Mouse (Mus musculus) Patski (cell line): ENCODE measurements at regions not wholly inside any gene's neighbourhood (a gene's known extent, or its start where the extent isn't known, plus 50 kb on each side); places are given as distances from the start of the nearest gene placed in this dataset.

Experiments
- ATAC-seq: fragments of 100-300 bp; one replicate; pipeline ENCODE4 v1.8.0; 2021
- CTCF ChIA-PET: fragments of 350-600 bp; sonication (Branson Sonifier 250); formaldehyde crosslinking; loops from one replicate; lab custom pipeline; 2022; ENCODE audit warnings: inconsistent platforms; lab: Charles Lee
- POLR2A ChIA-PET: fragments of 350-600 bp; sonication (Branson Sonifier 250); formaldehyde crosslinking; loops from one replicate; lab custom pipeline; 2022; ENCODE audit warnings: antibody characterized with exemption, inconsistent platforms; lab: Charles Lee
- DNase-seq: peaks from one replicate; pipeline ENCODE4 v3.0.0-alpha.2; 2011; ENCODE audit warnings: low read depth, low spot score
- H3K27me3 ChIP-seq: fragments of 371-371 bp; one replicate; pipeline ENCODE4 v1.5.1; 2021
- CTCF ChIP-seq: fragments of 100-300 bp; IDR thresholded peaks from one replicate; pipeline ENCODE4 v1.5.1; 2021
- in situ Hi-C: fragments of 300-500 bp; cut with MboI; formaldehyde crosslinking; loops from 3 replicates; pipeline ENCODE4 v1.11.1; 2018; ENCODE audit warnings: low pct_unique_long_range_greater_than_20kb, mixed read lengths

DNA sequence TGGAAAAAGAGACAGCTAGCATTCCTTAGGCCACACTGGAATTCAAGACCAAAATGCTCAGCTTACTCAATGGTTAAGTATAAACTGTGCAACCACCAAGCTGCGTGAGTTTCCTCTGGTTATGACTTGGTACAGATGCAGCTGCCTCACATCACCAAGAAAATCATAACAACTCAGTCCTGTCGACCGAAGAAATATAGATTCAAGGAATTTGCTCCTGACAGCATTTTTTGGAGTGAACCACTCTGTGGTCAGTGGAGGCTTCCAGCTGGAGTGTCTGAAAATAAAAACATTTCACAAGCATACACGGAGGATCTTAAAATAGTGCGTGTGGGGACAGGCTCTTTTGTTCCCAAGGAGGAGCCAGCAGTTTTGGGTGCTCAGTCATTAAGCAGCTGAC lies 253.8 kb downstream of the Bckdhb start:
- DNase-seq (no peak), ATAC-seq (no peak)
- in situ Hi-C loops, result no loop called here
- no peaks in the 10 kb centered on the region for H3K27me3 ChIP-seq
- POLR2A ChIA-PET, result interaction anchor here (1.4 kb wide), 1 partner anchor 9 kb away, joined by 3 read pairs; no protein-coding TSS in a partner anchor
- TF ChIP-seq CTCF, result no peak
- CTCF ChIA-PET, result interaction anchor here (0.6 to 1.9 kb wide), 3 partner anchors 8 to 69 kb away, joined by 3 to 4 read pairs (median 3); no protein-coding TSS in a partner anchor

DNA sequence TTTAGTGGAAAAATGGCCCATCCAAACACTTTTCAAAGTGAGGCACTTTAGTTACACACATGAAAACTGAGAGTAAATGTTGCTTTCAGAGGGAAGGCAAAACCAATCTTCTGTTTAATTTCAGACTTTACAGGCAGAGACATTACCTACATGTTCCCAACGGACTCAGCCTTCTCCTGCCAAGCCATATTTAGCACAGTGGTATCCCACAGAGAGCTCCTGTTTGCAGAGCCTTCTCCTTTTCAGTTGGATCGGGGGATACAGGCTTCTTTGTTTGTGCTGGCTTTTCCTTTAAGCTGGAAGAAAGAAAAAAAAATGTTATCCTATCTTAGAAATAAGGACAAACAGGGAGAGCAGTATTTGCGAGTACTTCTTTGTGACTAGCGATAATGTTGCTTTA lies 254.3 kb downstream of the Bckdhb start:
- POLR2A ChIA-PET, result interaction anchor here (1.4 kb wide), 1 partner anchor 9 kb away, joined by 3 read pairs; no protein-coding TSS in a partner anchor
- CTCF ChIA-PET, result interaction anchor here (1.9 kb wide), 1 partner anchor 9 kb away, joined by 4 read pairs; no protein-coding TSS in a partner anchor
- no peaks in the 10 kb centered on the region for H3K27me3 ChIP-seq
- ATAC-seq (no peak), DNase-seq (no peak)
- in situ Hi-C loops, result no loop called here
- TF ChIP-seq CTCF, result no peak

DNA sequence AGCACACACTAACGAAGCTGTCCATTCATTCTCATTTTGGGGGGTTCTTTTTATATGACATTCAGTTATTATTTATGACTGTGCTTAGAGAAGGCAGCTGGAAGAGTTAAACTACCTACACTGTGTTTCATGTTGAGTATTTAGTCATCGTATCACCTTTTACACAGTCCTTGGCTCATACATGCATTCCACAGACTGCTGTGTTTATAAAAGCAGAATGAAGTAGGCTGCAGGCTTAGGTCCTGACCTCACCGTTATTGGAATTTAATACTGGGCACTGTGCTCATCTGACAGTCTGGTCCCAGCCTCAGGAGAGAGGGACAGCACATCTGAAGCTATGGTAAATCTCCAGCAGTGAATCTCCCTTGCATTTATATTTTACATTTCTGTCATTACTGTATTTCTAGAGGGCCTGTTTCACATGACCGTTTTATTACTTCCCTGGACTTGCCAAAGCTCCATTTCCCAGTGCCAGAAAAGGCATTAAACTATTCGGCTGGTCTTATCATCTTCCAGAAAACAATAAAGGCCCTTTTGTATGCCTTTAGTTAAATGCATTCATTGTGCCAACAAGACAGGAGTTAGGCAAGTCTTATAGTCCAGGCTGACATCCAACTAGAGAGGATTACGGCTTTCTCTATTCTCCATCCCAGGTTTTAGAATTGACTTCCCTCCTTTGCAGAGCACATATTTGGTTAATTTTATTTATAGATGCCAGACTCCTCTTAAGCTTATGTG lies 258.9 kb downstream of the Bckdhb start:
- TF ChIP-seq CTCF, result no peak
- no peak for DNase-seq
- ChIA-PET POLR2A (no interaction called here), CTCF (interaction anchor here (0.6 to 1.6 kb wide), 3 partner anchors 16 to 227 kb away, joined by 3 to 4 read pairs (median 4); no protein-coding TSS in a partner anchor)
- in situ Hi-C loops, result no loop called here
- no peaks in the 10 kb centered on the region for H3K27me3 ChIP-seq
- ATAC-seq, result no peak

DNA sequence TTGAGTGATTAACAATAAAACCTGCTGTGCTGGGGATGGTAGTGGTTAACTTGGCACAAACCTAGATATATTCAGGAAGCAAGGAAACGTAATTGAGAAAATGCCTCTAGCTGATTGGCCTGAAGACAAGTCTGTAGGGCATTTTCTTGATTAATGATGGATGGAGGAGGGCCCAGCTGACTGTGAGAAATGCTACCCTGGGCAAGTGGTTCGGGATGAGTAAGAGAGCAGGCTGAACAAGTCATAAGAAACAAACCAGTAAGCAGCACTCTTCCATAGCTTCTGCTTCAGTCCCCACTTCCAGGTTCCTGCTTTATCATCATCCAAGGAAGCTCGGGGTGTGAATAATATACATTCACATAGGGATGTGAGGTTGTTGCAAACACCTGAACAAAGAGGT lies 262.6 kb downstream of the Bckdhb start:
- DNase-seq (peak; percentile 49), ATAC-seq (peak; percentile 94)
- CTCF ChIA-PET, result interaction anchor here (1.3 kb wide), 1 partner anchor 231 kb away, joined by 4 read pairs; no protein-coding TSS in a partner anchor
- POLR2A ChIA-PET, result interaction anchor here (1.2 kb wide), 1 partner anchor 9 kb away, joined by 3 read pairs; no protein-coding TSS in a partner anchor
- in situ Hi-C loops, result no loop called here
- no peak for TF ChIP-seq CTCF
- H3K27me3 ChIP-seq, result no peaks in the 10 kb centered on the region

DNA sequence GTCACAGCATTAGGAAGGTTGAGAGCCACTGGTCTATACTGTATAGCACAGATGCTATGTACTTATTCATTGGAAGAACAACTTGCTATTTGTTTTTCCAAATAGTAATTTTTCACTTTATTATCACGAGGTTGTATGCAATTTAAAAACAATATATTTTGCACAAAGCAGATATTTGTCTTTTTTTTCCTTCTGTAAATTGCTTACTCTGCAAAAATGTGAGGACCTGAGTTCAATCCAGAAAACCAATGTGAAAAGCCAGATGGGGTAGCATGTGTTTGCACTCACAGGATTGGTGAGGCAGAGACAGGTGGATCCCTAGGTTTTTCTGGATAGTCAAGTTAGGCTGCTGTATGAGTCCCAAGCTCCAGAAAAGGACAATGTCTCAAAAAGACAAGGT lies 268.5 kb downstream of the Bckdhb start:
- no peak for DNase-seq
- ChIA-PET POLR2A (no interaction called here), CTCF (no interaction called here)
- ATAC-seq, result no peak
- in situ Hi-C loops, result no loop called here
- H3K27me3 ChIP-seq, result no peaks in the 10 kb centered on the region
- TF ChIP-seq CTCF, result no peak

DNA sequence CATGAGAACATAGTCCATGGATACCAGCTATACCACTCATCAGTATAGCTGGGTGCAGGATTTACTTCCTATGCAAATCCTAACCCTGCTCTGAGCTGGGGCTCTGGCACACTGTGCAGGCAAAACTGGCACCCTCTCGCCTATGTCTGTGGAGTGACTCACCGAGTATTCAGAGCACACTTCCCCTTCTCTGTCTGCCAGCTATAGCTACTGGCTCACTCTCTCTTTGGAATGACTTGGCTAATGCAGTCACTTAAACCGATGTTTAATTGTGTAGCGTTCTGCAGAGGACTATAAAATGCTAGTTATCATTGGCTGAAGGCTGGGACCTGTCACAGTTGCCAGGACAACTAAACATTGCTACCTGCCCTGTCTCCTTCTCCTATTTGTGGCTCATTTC lies 269.8 kb downstream of the Bckdhb start:
- ChIA-PET POLR2A (interaction anchor here (1.5 kb wide), 1 partner anchor 10 kb away, joined by 3 read pairs; no protein-coding TSS in a partner anchor), CTCF (interaction anchor here (0.6 kb wide), 1 partner anchor 23 kb away, joined by 3 read pairs; no protein-coding TSS in a partner anchor)
- no peak for TF ChIP-seq CTCF
- in situ Hi-C loops, result loop anchor here (5.0 kb wide), 1 partner anchor 38 kb away; no protein-coding TSS in a partner anchor
- DNase-seq (no peak), ATAC-seq (peak; percentile 85)
- no peaks in the 10 kb centered on the region for H3K27me3 ChIP-seq

DNA sequence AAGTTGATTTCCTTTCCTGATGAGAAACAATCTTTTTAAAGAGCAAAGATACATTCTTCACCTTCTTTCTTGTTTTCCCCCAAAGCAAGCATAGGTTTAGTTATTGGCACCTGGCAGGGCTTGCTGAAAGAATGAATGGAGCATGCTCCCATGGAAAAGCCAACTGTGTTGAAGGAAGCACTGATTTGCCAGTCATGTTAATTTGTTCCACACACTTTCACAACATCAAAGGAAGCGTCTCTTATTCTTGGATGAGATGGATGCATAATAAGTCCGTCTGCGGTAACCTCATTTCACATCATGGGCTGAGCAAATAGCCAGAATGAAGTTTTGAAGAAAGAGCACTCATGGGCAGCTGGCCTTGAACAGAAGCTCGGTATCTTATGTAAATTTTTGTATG lies 270.4 kb downstream of the Bckdhb start:
- no peak for DNase-seq
- POLR2A ChIA-PET, result interaction anchor here (0.6 to 1.5 kb wide), 2 partner anchors 10 to 1124 kb away, joined by 3 to 5 read pairs; no protein-coding TSS in a partner anchor
- no peak for TF ChIP-seq CTCF
- no peaks in the 10 kb centered on the region for H3K27me3 ChIP-seq
- CTCF ChIA-PET, result no interaction called here
- ATAC-seq, result no peak
- in situ Hi-C loops, result loop anchor here (5.0 kb wide), 1 partner anchor 37 kb away; no protein-coding TSS in a partner anchor

DNA sequence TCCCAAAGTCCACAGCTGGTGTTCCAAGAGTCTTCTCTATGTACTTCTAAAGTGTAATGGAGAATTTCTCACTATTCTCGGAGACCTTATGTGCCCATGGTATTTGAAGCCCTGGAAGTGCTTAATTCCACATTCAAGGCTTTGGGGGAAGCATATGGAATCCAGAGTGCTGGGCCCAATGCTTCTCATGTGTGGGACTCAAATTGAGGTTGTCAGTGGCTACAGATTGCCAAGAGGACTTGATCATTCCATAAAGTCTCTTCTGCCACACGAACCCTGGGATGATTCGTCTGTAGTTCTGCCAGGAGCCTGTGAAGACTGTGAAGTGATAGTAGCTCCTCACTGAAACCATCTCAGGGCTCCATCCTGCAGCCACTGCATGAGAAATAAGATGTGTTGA lies 275.3 kb downstream of the Bckdhb start:
- ChIA-PET CTCF (interaction anchor here (0.6 to 2.1 kb wide), 4 partner anchors 17 to 168 kb away, joined by 3 to 5 read pairs (median 3); no protein-coding TSS in a partner anchor), POLR2A (no interaction called here)
- TF ChIP-seq CTCF, result no peak
- H3K27me3 ChIP-seq, result no peaks in the 10 kb centered on the region
- no peak for DNase-seq
- no peak for ATAC-seq
- in situ Hi-C loops, result no loop called here

DNA sequence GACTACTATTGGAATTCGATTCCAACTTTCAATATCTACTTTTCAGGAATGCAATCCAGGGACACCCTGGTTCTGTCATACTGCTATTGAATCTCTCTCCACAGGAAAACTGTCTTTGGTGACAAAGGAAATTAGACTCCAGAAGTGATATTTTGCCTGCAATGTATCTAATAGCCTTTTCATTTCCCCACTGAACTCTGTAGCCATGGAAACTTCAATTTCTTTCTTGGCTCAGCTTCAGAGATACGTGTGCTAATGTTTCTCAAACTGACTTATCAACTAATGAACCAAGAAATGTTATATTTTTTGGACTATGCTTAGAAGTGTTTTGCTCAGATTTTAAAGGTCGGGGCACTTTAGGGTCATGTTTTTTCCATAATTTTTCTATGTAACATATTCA lies 279.1 kb downstream of the Bckdhb start:
- no peaks in the 10 kb centered on the region for H3K27me3 ChIP-seq
- ChIA-PET POLR2A (interaction anchor here (1.6 kb wide), 1 partner anchor 9 kb away, joined by 3 read pairs; no protein-coding TSS in a partner anchor), CTCF (no interaction called here)
- in situ Hi-C loops, result no loop called here
- no peak for ATAC-seq
- no peak for TF ChIP-seq CTCF
- no peak for DNase-seq

DNA sequence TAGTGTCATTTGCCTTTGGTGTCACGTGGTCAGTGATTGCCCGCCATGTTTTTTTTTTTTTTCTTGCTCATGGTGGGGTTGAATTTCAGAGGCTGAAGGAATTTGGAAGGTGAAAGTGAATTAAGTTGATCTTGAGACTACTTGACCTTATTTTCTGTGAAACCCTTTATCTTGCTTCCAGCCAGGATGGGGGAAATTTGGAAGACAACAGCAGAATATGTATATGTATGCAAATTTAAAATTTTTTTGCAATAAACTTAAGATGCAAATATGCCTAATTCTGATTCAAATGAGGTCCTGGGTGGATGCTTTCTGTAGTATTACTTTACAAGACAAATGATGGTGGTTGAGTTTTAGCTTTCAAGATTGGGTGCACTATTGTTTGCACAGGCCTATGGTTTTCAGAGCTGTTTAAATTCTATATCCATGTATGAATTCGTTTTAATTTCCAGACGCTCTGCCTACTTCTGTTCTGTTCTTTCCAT lies 315.6 kb downstream of the Bckdhb start:
- ATAC-seq (no peak), DNase-seq (no peak)
- ChIA-PET POLR2A (no interaction called here), CTCF (no interaction called here)
- H3K27me3 ChIP-seq, result no peaks in the 10 kb centered on the region
- in situ Hi-C loops, result no loop called here
- TF ChIP-seq CTCF, result no peak
